Mouse (Mus musculus) heart, embryonic 15.5 days (tissue): ENCODE measurements around the gene Dnah8. TPM values are rescaled to one million over a fixed set of nuclear protein-coding genes. Genes with fewer than 3 reads are reported as not detected.

Experiments
- ATAC-seq: fragments of 200-750 bp; cut with Nextera tagmentation; replicated peaks from 2 replicates; pipeline ENCODE4 v1.8.0; 2017; ENCODE audit warnings: low read depth, moderate TSS enrichment; ENCODE audit not compliant: insufficient number of reproducible peaks, insufficient read depth, low FRiP score
- H3K27ac ChIP-seq: fragments of 300-500 bp; sonication (generic); 2 replicates; pipeline ENCODE4 v1.5.1; 2015; ENCODE audit warnings: mild to moderate bottlenecking, inconsistent platforms
- H3K27me3 ChIP-seq: fragments of 300-500 bp; sonication (generic); 2 replicates; pipeline ENCODE4 v1.6.1; 2015; ENCODE audit warnings: inconsistent platforms
- H3K36me3 ChIP-seq: fragments of 300-500 bp; sonication (generic); 2 replicates; pipeline ENCODE4 v1.6.1; 2015; ENCODE audit warnings: mild to moderate bottlenecking, inconsistent platforms
- H3K4me1 ChIP-seq: fragments of 300-500 bp; sonication (generic); replicated peaks from 2 replicates; pipeline ENCODE4 v1.6.1; 2015; ENCODE audit warnings: inconsistent platforms
- H3K4me2 ChIP-seq: fragments of 300-500 bp; sonication (generic); 2 replicates; pipeline ENCODE4 v1.6.1; 2015; ENCODE audit warnings: inconsistent platforms, mild to moderate bottlenecking, moderate library complexity
- H3K4me3 ChIP-seq: fragments of 300-500 bp; sonication (generic); 2 replicates; pipeline ENCODE4 v1.5.1; 2015; ENCODE audit warnings: mild to moderate bottlenecking, inconsistent platforms
- H3K9ac ChIP-seq: fragments of 300-500 bp; sonication (generic); 2 replicates; pipeline ENCODE4 v1.6.1; 2015; ENCODE audit warnings: mild to moderate bottlenecking, inconsistent platforms
- H3K9me3 ChIP-seq: fragments of 300-500 bp; sonication (generic); replicated peaks from 2 replicates; pipeline ENCODE4 v1.6.1; 2016; ENCODE audit warnings: inconsistent platforms
- WGBS: fragments of 180-500 bp; shearing (Covaris S2); methylation state at CpG from one replicate; pipeline ENCODE4 v1.1.7; 2015; ENCODE audit warnings: mixed read lengths; 5-methylcytosine and 5-hydroxymethylcytosine counted together
- polyA plus RNA-seq: library from polyadenylated mRNA; unstranded; fragments of >200 nt; fragmentation: Nextera tagmentation; extraction: Ambion mirVana; gene quantifications from 2 replicates; pipeline ENCODE4 v1.2.1, GENCODE M21; 2015

Dnah8 gene
- polyA plus RNA-seq, 1 experiment from 2014 or later = 1.3 TPM

- no peak for ATAC-seq
- 83% methylated on average over 4 of the region's 4 CpGs for WGBS
Observed at GRCm38 (mm10) chr17:30672556-30672955, 48.4 kb downstream of the Dnah8 start.

GRCm38 (mm10) chr17:30673023-30673422 lies 48.9 kb downstream of the Dnah8 start:
- no peak for ATAC-seq
- Histone ChIP-seq H3K36me3 (no peaks in the 10 kb centered on the region), H3K4me2 (no peak overlapping the region), H3K4me1 (no peaks in the 10 kb centered on the region), H3K9me3 (no peaks in the 10 kb centered on the region), H3K4me3 (no peak overlapping the region), H3K27me3 (no peaks in the 10 kb centered on the region), H3K27ac (no peak overlapping the region), H3K9ac (no peak overlapping the region)
- WGBS = 85% methylated on average over 6 of the region's 6 CpGs

More at GRCm38 (mm10) chr17:30672556-30672955, 48.4 kb downstream of the Dnah8 start:
- no peaks in the 10 kb centered on the region for H3K9me3 ChIP-seq
- no peak overlapping the region for H3K27ac ChIP-seq
- no peaks in the 10 kb centered on the region for H3K27me3 ChIP-seq
- H3K4me1 ChIP-seq = no peaks in the 10 kb centered on the region
- no peaks in the 10 kb centered on the region for H3K36me3 ChIP-seq
- H3K4me2 ChIP-seq = no peak overlapping the region
- no peak overlapping the region for H3K4me3 ChIP-seq
- no peak overlapping the region for H3K9ac ChIP-seq

GRCm38 (mm10) chr17:30675021-30675740 lies 51.0 kb downstream of the Dnah8 start:
- 75% methylated on average over 9 of the region's 9 CpGs for WGBS
- no peak overlapping the region for H3K27ac ChIP-seq
- no peak for ATAC-seq
- no peaks in the 10 kb centered on the region for H3K4me1 ChIP-seq
- H3K36me3 ChIP-seq = no peaks in the 10 kb centered on the region
- H3K4me2 ChIP-seq = no peak overlapping the region
- H3K4me3 ChIP-seq = no peak overlapping the region
- H3K27me3 ChIP-seq = no peaks in the 10 kb centered on the region
- H3K9ac ChIP-seq = no peak overlapping the region
- H3K9me3 ChIP-seq = no peaks in the 10 kb centered on the region

GRCm38 (mm10) chr17:30678523-30678922 lies 54.4 kb downstream of the Dnah8 start:
- Histone ChIP-seq H3K4me1 (no peaks in the 10 kb centered on the region), H3K27ac (no peak overlapping the region), H3K36me3 (no peaks in the 10 kb centered on the region), H3K4me3 (no peak overlapping the region), H3K9ac (no peak overlapping the region), H3K4me2 (no peak overlapping the region), H3K9me3 (no peaks in the 10 kb centered on the region), H3K27me3 (no peaks in the 10 kb centered on the region)
- ATAC-seq = no peak
- 90% methylated on average over 10 of the region's 10 CpGs for WGBS

- H3K9me3 ChIP-seq = no peaks in the 10 kb centered on the region
- no peaks in the 10 kb centered on the region for H3K36me3 ChIP-seq
- no peak for ATAC-seq
- H3K4me2 ChIP-seq = no peak overlapping the region
- H3K9ac ChIP-seq = no peak overlapping the region
- H3K4me3 ChIP-seq = no peak overlapping the region
- WGBS = 89% methylated on average over 4 of the region's 4 CpGs
- no peaks in the 10 kb centered on the region for H3K4me1 ChIP-seq
- no peaks in the 10 kb centered on the region for H3K27me3 ChIP-seq
- no peak overlapping the region for H3K27ac ChIP-seq
Observed at GRCm38 (mm10) chr17:30679612-30680011, 55.5 kb downstream of the Dnah8 start.

- Histone ChIP-seq H3K4me2 (no peak overlapping the region), H3K4me3 (no peak overlapping the region), H3K27me3 (no peaks in the 10 kb centered on the region), H3K27ac (no peak overlapping the region), H3K4me1 (no peaks in the 10 kb centered on the region), H3K9ac (no peak overlapping the region), H3K36me3 (no peaks in the 10 kb centered on the region), H3K9me3 (no peaks in the 10 kb centered on the region)
- ATAC-seq = no peak
- 21% methylated on average over 5 of the region's 5 CpGs for WGBS
Observed at GRCm38 (mm10) chr17:30681604-30682003, 57.5 kb downstream of the Dnah8 start.

GRCm38 (mm10) chr17:30690181-30690580 lies 66.0 kb downstream of the Dnah8 start:
- H3K4me3 ChIP-seq = no peak overlapping the region
- H3K4me2 ChIP-seq = no peak overlapping the region
- H3K4me1 ChIP-seq = no peaks in the 10 kb centered on the region
- no peaks in the 10 kb centered on the region for H3K9me3 ChIP-seq
- ATAC-seq = no peak
- H3K9ac ChIP-seq = no peak overlapping the region
- no peaks in the 10 kb centered on the region for H3K36me3 ChIP-seq
- H3K27me3 ChIP-seq = no peaks in the 10 kb centered on the region
- H3K27ac ChIP-seq = no peak overlapping the region
- WGBS = 79% methylated on average over 8 of the region's 8 CpGs

- H3K9ac ChIP-seq = no peak overlapping the region
- 73% methylated on average over 2 of the region's 2 CpGs for WGBS
Observed at GRCm38 (mm10) chr17:30691481-30691880, 67.3 kb downstream of the Dnah8 start.

GRCm38 (mm10) chr17:30694281-30694680 lies 70.1 kb downstream of the Dnah8 start:
- Histone ChIP-seq H3K9ac (no peak overlapping the region), H3K27me3 (no peaks in the 10 kb centered on the region), H3K36me3 (no peaks in the 10 kb centered on the region), H3K9me3 (no peaks in the 10 kb centered on the region), H3K27ac (no peak overlapping the region), H3K4me2 (no peak overlapping the region), H3K4me1 (no peaks in the 10 kb centered on the region), H3K4me3 (no peak overlapping the region)
- no peak for ATAC-seq
- WGBS = 74% methylated on average over 9 of the region's 9 CpGs

More at GRCm38 (mm10) chr17:30691481-30691880, 67.3 kb downstream of the Dnah8 start:
- Histone ChIP-seq H3K4me1 (no peaks in the 10 kb centered on the region), H3K27ac (no peak overlapping the region), H3K4me3 (no peak overlapping the region), H3K36me3 (no peaks in the 10 kb centered on the region), H3K27me3 (no peaks in the 10 kb centered on the region), H3K4me2 (no peak overlapping the region), H3K9me3 (no peaks in the 10 kb centered on the region)
- ATAC-seq = no peak

GRCm38 (mm10) chr17:30714732-30715131 lies 90.6 kb downstream of the Dnah8 start:
- 68% methylated on average over 3 of the region's 3 CpGs for WGBS
- ATAC-seq = no peak
- H3K9ac ChIP-seq = no peak overlapping the region

GRCm38 (mm10) chr17:30718197-30718596 lies 94.0 kb downstream of the Dnah8 start:
- H3K27me3 ChIP-seq = no peaks in the 10 kb centered on the region
- no peak overlapping the region for H3K27ac ChIP-seq
- H3K9me3 ChIP-seq = no peaks in the 10 kb centered on the region
- WGBS = 86% methylated on average over 7 of the region's 7 CpGs
- no peaks in the 10 kb centered on the region for H3K36me3 ChIP-seq
- ATAC-seq = no peak
- H3K4me2 ChIP-seq = no peak overlapping the region
- no peaks in the 10 kb centered on the region for H3K4me1 ChIP-seq
- H3K4me3 ChIP-seq = no peak overlapping the region
- no peak overlapping the region for H3K9ac ChIP-seq

More at GRCm38 (mm10) chr17:30714732-30715131, 90.6 kb downstream of the Dnah8 start:
- H3K4me2 ChIP-seq = no peak overlapping the region
- no peaks in the 10 kb centered on the region for H3K9me3 ChIP-seq
- H3K4me3 ChIP-seq = no peak overlapping the region
- no peaks in the 10 kb centered on the region for H3K27me3 ChIP-seq
- no peaks in the 10 kb centered on the region for H3K4me1 ChIP-seq
- no peak overlapping the region for H3K27ac ChIP-seq
- no peaks in the 10 kb centered on the region for H3K36me3 ChIP-seq

- Histone ChIP-seq H3K4me1 (no peaks in the 10 kb centered on the region), H3K9me3 (no peaks in the 10 kb centered on the region), H3K36me3 (no peaks in the 10 kb centered on the region), H3K9ac (no peak overlapping the region), H3K27me3 (no peaks in the 10 kb centered on the region), H3K4me3 (no peak overlapping the region), H3K4me2 (no peak overlapping the region), H3K27ac (no peak overlapping the region)
- 88% methylated on average over 5 of the region's 5 CpGs for WGBS
- no peak for ATAC-seq
Observed at GRCm38 (mm10) chr17:30719031-30719430, 94.9 kb downstream of the Dnah8 start.
